Mouse (Mus musculus) lung, embryonic 15.5 days (tissue): ENCODE measurements at regions not wholly inside any gene's neighbourhood (a gene's known extent, or its start where the extent isn't known, plus 50 kb on each side); places are given as distances from the start of the nearest gene placed in this dataset.

Source experiments
- ATAC-seq: fragments of 200-750 bp; cut with Nextera tagmentation; 2 replicates; pipeline ENCODE4 v1.8.0; 2017; ENCODE audit warnings: moderate number of reproducible peaks, borderline replicate concordance; ENCODE audit not compliant: low FRiP score, low TSS enrichment; ENCODE audit errors: extremely low read depth
- H3K27ac ChIP-seq: fragments of 300-500 bp; sonication (generic); 2 replicates; pipeline ENCODE4 v1.5.1; 2015; ENCODE audit warnings: moderate library complexity, mild to moderate bottlenecking, inconsistent platforms
- H3K27me3 ChIP-seq: fragments of 300-500 bp; sonication (generic); 2 replicates; pipeline ENCODE4 v1.6.1; 2015; ENCODE audit warnings: inconsistent platforms
- H3K36me3 ChIP-seq: fragments of 300-500 bp; sonication (generic); 2 replicates; pipeline ENCODE4 v1.6.1; 2015; ENCODE audit warnings: inconsistent platforms
- H3K4me1 ChIP-seq: fragments of 300-500 bp; sonication (generic); 2 replicates; pipeline ENCODE4 v1.6.1; 2015; ENCODE audit warnings: inconsistent platforms
- H3K4me2 ChIP-seq: fragments of 300-500 bp; sonication (generic); 2 replicates; pipeline ENCODE4 v1.6.1; 2015; ENCODE audit warnings: inconsistent platforms, mild to moderate bottlenecking, moderate library complexity
- H3K4me3 ChIP-seq: fragments of 300-500 bp; sonication (generic); 2 replicates; pipeline ENCODE4 v1.5.1; 2015; ENCODE audit warnings: mild to moderate bottlenecking, inconsistent platforms
- H3K9ac ChIP-seq: fragments of 300-500 bp; sonication (generic); 2 replicates; pipeline ENCODE4 v1.6.1; 2015; ENCODE audit warnings: inconsistent platforms
- H3K9me3 ChIP-seq: fragments of 300-500 bp; sonication (generic); 2 replicates; pipeline ENCODE4 v1.6.1; 2016; ENCODE audit warnings: inconsistent platforms
- WGBS: fragments of 180-500 bp; shearing (Covaris S2); methylation state at CpG from one replicate; pipeline ENCODE4 v1.1.7; 2015; 5-methylcytosine and 5-hydroxymethylcytosine counted together

GRCm38 (mm10) chr8:64472801-64473270, 220.0 kb downstream of the Cpe start:
- H3K4me3 ChIP-seq: no peak overlapping the region
- no peak overlapping the region for H3K27ac ChIP-seq
- no peaks in the 10 kb centered on the region for H3K9me3 ChIP-seq
- 75% methylated on average over 1 of the region's 1 CpGs for WGBS
- H3K4me2 ChIP-seq: no peak overlapping the region
- no peaks in the 10 kb centered on the region for H3K27me3 ChIP-seq
- H3K4me1 ChIP-seq: no peaks in the 10 kb centered on the region
- no peak for ATAC-seq
- H3K9ac ChIP-seq: no peak overlapping the region
- no peaks in the 10 kb centered on the region for H3K36me3 ChIP-seq

DNA sequence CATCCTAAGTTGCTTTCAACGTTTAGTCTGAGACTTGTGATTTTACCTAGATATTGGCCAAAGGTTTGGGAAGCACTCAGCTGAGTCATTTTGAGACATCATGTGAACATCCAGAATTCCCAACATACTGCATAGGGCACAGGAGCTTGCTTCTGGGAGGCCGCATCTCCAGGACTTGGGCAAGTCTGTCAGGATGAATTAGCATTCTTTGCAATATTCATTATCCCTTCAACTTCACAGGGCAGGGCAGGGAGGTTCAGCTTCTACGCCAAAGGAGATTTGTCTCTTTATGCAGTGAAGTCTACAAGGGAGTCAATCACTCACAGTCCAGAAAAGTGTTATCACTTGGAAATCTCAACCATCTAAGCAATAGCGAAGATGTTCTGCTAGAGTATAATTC, 231.7 kb downstream of the Cpe start:
- H3K9me3 ChIP-seq: no peaks in the 10 kb centered on the region
- WGBS: 80% methylated on average over 4 of the region's 4 CpGs
- ATAC-seq: no peak
- no peaks in the 10 kb centered on the region for H3K4me1 ChIP-seq
- H3K36me3 ChIP-seq: no peaks in the 10 kb centered on the region
- no peak overlapping the region for H3K4me3 ChIP-seq
- no peak overlapping the region for H3K27ac ChIP-seq
- H3K27me3 ChIP-seq: no peaks in the 10 kb centered on the region
- H3K4me2 ChIP-seq: no peak overlapping the region
- no peak overlapping the region for H3K9ac ChIP-seq

DNA sequence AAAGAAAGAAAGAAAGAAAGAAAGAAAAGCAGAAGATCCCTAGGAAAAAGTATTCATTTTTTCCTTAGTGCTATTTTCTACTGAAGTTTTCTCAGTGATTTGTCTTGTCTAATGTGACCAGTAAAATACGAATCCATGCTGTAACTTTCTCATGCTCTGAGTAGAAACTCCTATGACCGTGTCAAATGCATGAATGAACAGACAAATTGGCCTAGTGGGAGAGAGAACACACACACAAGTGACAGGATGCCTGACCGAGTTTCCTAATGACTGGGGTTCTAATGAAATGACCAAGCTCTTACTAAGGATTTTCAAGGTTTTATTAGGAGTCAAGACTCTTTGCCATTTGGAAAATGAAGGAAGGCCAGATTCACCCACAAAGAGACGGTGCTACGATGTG, 235.9 kb downstream of the Cpe start:
- no peak for ATAC-seq
- H3K4me3 ChIP-seq: no peak overlapping the region
- WGBS: 81% methylated on average over 5 of the region's 5 CpGs

DNA sequence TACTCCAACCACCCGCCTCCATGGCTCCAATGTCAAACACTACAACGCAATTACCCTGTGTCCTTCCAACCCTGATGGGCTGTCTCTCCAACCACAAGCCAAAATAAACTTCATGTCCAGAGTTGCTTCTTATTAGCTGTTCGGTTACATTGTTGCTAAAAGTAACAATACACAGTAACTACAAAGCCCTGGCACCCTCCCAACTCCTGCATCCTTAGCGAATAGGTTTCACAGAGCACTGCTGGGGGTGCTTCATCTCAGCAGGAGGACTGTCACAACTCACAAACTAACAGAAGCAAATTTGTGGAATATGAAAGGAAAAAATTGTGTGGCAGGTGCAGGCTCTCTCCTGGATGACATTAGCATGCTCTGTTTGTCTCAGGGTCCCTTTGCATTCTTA, 238.1 kb downstream of the Cpe start:
- Histone ChIP-seq H3K4me1 (no peaks in the 10 kb centered on the region), H3K4me3 (no peak overlapping the region), H3K27ac (no peak overlapping the region), H3K36me3 (no peaks in the 10 kb centered on the region), H3K9me3 (no peaks in the 10 kb centered on the region), H3K4me2 (no peak overlapping the region), H3K9ac (no peak overlapping the region), H3K27me3 (no peaks in the 10 kb centered on the region)
- no peak for ATAC-seq
- 60% methylated on average over 4 of the region's 4 CpGs for WGBS

More for the DNA sequence above, 235.9 kb downstream of the Cpe start:
- H3K4me1 ChIP-seq: no peaks in the 10 kb centered on the region
- no peaks in the 10 kb centered on the region for H3K27me3 ChIP-seq
- H3K4me2 ChIP-seq: no peak overlapping the region
- no peak overlapping the region for H3K27ac ChIP-seq
- no peaks in the 10 kb centered on the region for H3K9me3 ChIP-seq
- H3K36me3 ChIP-seq: no peaks in the 10 kb centered on the region
- H3K9ac ChIP-seq: no peak overlapping the region

GRCm38 (mm10) chr8:64445366-64445765, 239.3 kb upstream of the Tll1 start:
- H3K9ac ChIP-seq: no peak overlapping the region
- no peak overlapping the region for H3K4me2 ChIP-seq
- no peaks in the 10 kb centered on the region for H3K4me1 ChIP-seq
- no peak overlapping the region for H3K4me3 ChIP-seq
- no peaks in the 10 kb centered on the region for H3K27me3 ChIP-seq
- H3K27ac ChIP-seq: no peak overlapping the region
- H3K9me3 ChIP-seq: no peaks in the 10 kb centered on the region
- no peaks in the 10 kb centered on the region for H3K36me3 ChIP-seq
- WGBS: 80% methylated on average over 3 of the region's 3 CpGs
- ATAC-seq: no peak

DNA sequence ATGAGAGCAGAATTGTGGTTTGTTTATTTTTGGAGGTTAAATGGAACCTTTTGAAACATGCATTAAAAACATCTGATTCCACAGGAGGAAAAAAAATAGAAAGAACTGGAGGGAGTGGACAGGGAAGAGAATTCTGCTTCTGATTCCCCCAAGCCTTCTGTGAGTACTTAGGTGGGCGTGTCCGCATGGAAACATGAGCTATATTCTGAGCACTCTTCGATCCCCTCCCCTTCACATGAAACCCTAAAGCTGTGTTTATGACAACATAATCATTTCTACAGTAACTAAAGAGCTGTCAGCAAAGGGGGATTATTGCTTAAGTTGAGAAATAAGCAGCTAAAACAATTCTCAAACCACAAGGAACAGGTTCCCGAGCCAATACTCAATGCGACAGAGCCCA, 238.4 kb upstream of the Tll1 start:
- H3K27me3 ChIP-seq: no peaks in the 10 kb centered on the region
- H3K9ac ChIP-seq: no peak overlapping the region
- no peaks in the 10 kb centered on the region for H3K36me3 ChIP-seq
- no peak overlapping the region for H3K27ac ChIP-seq
- no peak for ATAC-seq
- WGBS: 62% methylated on average over 5 of the region's 5 CpGs
- H3K4me3 ChIP-seq: no peak overlapping the region
- H3K9me3 ChIP-seq: no peaks in the 10 kb centered on the region
- no peaks in the 10 kb centered on the region for H3K4me1 ChIP-seq
- H3K4me2 ChIP-seq: no peak overlapping the region

DNA sequence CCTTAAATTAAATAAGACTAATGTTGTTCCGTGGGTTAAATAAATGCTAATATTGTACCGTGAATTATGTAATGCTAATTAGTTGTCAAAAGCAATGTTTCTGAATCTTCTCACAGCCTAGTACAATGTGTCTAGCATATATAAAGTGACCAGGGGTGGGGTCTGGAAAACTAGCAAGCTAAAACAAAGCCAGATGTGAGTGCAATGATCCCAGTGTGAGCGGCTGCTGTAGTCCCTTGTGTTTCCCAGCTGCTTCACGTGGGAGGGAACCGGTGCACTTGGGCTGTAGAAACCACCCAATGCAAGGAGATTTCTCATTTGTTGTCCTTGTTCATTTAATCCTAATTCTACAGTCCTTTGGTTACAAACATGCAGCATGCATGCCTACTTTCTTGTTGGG, 232.4 kb upstream of the Tll1 start:
- ATAC-seq: no peak
- Histone ChIP-seq H3K27me3 (no peaks in the 10 kb centered on the region), H3K4me3 (no peak overlapping the region), H3K9me3 (no peaks in the 10 kb centered on the region), H3K4me1 (no peaks in the 10 kb centered on the region), H3K27ac (no peak overlapping the region), H3K4me2 (no peak overlapping the region), H3K36me3 (no peaks in the 10 kb centered on the region), H3K9ac (no peak overlapping the region)
- WGBS: 67% methylated on average over 5 of the region's 5 CpGs

- Histone ChIP-seq H3K27me3 (no peaks in the 10 kb centered on the region), H3K27ac (no peak overlapping the region), H3K9me3 (no peaks in the 10 kb centered on the region), H3K9ac (no peak overlapping the region), H3K4me3 (no peak overlapping the region), H3K4me1 (no peaks in the 10 kb centered on the region), H3K36me3 (no peaks in the 10 kb centered on the region), H3K4me2 (no peak overlapping the region)
- WGBS: 81% methylated on average over 7 of the region's 7 CpGs
- ATAC-seq: no peak
Observed at GRCm38 (mm10) chr8:64434648-64435047, 228.6 kb upstream of the Tll1 start.

GRCm38 (mm10) chr8:64422850-64423214, 216.8 kb upstream of the Tll1 start:
- H3K27ac ChIP-seq: no peak overlapping the region
- no peak overlapping the region for H3K4me2 ChIP-seq
- H3K36me3 ChIP-seq: no peaks in the 10 kb centered on the region
- no peak overlapping the region for H3K9ac ChIP-seq
- H3K27me3 ChIP-seq: no peaks in the 10 kb centered on the region
- no peak overlapping the region for H3K4me3 ChIP-seq
- WGBS: 52% methylated on average over 4 of the region's 4 CpGs
- ATAC-seq: no peak
- no peaks in the 10 kb centered on the region for H3K4me1 ChIP-seq
- no peaks in the 10 kb centered on the region for H3K9me3 ChIP-seq

DNA sequence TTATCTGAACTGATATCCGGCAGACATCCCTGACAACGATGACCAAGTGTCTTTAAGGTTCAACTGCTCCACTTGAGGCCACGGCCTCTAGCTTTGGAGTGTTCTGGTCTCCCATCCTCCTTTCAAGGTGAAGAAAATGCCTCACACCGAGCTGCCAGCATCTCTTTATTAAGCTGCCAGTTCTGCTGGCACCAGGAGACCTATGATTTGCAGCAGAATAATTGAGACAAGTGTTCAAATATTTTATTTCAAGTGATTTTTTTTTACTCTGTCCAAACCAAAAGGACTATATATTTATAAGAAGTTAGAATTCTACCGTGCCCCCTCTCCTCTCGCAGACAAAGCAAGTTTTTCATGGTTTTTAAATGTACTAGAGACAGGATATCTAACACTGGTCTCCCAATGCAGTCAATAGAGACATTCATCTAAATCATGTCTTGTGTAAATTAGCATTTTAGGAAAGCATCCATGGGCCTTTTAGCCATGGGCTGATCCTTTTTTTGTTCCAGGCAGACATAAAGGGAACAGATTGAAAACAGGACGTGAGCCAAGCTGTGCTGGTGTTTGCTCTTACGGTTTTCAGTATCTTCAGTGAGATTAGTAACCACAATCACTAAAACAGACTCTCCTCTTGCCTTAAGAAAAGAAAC, 216.3 kb upstream of the Tll1 start:
- no peak for ATAC-seq
- no peaks in the 10 kb centered on the region for H3K4me1 ChIP-seq
- no peak overlapping the region for H3K4me2 ChIP-seq
- H3K27me3 ChIP-seq: no peaks in the 10 kb centered on the region
- no peaks in the 10 kb centered on the region for H3K36me3 ChIP-seq
- H3K9me3 ChIP-seq: no peaks in the 10 kb centered on the region
- H3K4me3 ChIP-seq: no peak overlapping the region
- no peak overlapping the region for H3K9ac ChIP-seq
- 49% methylated on average over 8 of the region's 8 CpGs for WGBS
- H3K27ac ChIP-seq: no peak overlapping the region

GRCm38 (mm10) chr8:64421502-64422199, 215.6 kb upstream of the Tll1 start:
- no peak overlapping the region for H3K9ac ChIP-seq
- H3K4me3 ChIP-seq: no peak overlapping the region
- no peak overlapping the region for H3K4me2 ChIP-seq
- H3K27ac ChIP-seq: no peak overlapping the region
- H3K36me3 ChIP-seq: no peaks in the 10 kb centered on the region
- no peak for ATAC-seq
- H3K27me3 ChIP-seq: no peaks in the 10 kb centered on the region
- H3K4me1 ChIP-seq: no peaks in the 10 kb centered on the region
- WGBS: 84% methylated on average over 6 of the region's 6 CpGs
- H3K9me3 ChIP-seq: no peaks in the 10 kb centered on the region

- Histone ChIP-seq H3K27me3 (no peaks in the 10 kb centered on the region), H3K27ac (no peak overlapping the region), H3K9ac (no peak overlapping the region), H3K36me3 (no peaks in the 10 kb centered on the region), H3K4me1 (0 out of 2 replicates have a peak, but pooled peaks cover 2% of the 10 kb centered on the region), H3K4me3 (no peak overlapping the region), H3K9me3 (no peaks in the 10 kb centered on the region), H3K4me2 (no peak overlapping the region)
- ATAC-seq: peak; percentile 67; the same call in 1 of the 2 replicates
- WGBS: 53% methylated on average over 15 of the region's 15 CpGs
Observed at GRCm38 (mm10) chr8:64412488-64413188, 206.6 kb upstream of the Tll1 start.
